Mouse (Mus musculus) testis, adult 2 months (tissue): ENCODE measurements around the gene Mlc1.

Experiments
- CTCF ChIP-seq: fragments of 200-500 bp; IDR thresholded peaks from 2 replicates; pipeline ENCODE4 v1.5.1; 2012; ENCODE audit warnings: low read depth, mild to moderate bottlenecking, inconsistent platforms, low read length, moderate library complexity; ENCODE audit not compliant: control insufficient read depth, insufficient read depth, insufficient replicate concordance
- POLR2A ChIP-seq: fragments of 200-500 bp; IDR thresholded peaks from 2 replicates; pipeline ENCODE4 v1.6.1; 2012; ENCODE audit warnings: low read depth, mild to moderate bottlenecking, inconsistent platforms, low read length, moderate library complexity; ENCODE audit not compliant: control insufficient read depth

DNA sequence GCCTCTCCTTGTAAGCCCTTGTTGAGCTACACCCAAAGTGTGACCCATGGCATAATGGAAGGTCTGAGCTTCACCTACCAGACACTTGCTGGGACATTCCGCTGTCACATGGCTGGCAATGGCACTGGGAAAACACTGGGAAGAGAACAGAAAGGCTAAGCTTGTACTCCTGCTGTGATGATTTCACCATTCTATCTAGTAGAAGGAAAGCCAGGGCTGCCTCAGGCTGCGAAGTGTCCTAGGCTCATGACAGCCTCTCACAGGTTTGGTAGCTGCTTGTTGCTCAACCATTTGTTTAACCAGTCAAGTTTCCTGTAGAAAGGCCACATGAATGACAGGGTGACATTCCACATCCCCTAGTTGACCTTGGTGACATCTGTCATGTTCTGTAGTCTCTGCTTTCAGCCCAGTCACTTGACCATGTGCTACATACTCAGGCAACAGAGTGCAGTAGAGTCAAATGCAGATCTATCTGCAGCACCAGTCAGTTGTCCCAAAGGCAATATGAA, 14.7 kb downstream of the Mlc1 start:
- TF ChIP-seq POLR2A (no peak), CTCF (no peak)
